Mouse (Mus musculus) hindbrain, embryonic 14.5 days (tissue): ENCODE data around the gene Mex3d. TPM values are rescaled to one million over a fixed set of nuclear protein-coding genes. Genes with fewer than 3 reads are reported as not detected.

Experiments
- ATAC-seq: fragments of 200-750 bp; cut with Nextera tagmentation; 2 replicates; pipeline ENCODE4 v1.8.0; 2017; ENCODE audit warnings: moderate number of reproducible peaks, mild to moderate bottlenecking, moderate TSS enrichment, moderate library complexity; ENCODE audit not compliant: low FRiP score
- DNase-seq: peaks from one replicate; pipeline ENCODE4 v3.0.0-alpha.2; 2015; ENCODE audit warnings: low spot score
- H3K27ac ChIP-seq: fragments of 300-500 bp; sonication (generic); 2 replicates; pipeline ENCODE4 v1.5.1; 2014; ENCODE audit warnings: mild to moderate bottlenecking, moderate library complexity
- H3K27me3 ChIP-seq: fragments of 300-500 bp; sonication (generic); 2 replicates; pipeline ENCODE4 v1.6.1; 2014; ENCODE audit warnings: mild to moderate bottlenecking, low read length, mixed read lengths; ENCODE audit not compliant: control insufficient read depth, insufficient read depth
- H3K36me3 ChIP-seq: fragments of 300-500 bp; sonication (generic); replicated peaks from 2 replicates; pipeline ENCODE4 v1.6.1; 2014; ENCODE audit not compliant: control insufficient read depth, insufficient read depth
- H3K4me1 ChIP-seq: fragments of 300-500 bp; sonication (generic); replicated peaks from 2 replicates; pipeline ENCODE4 v1.6.1; 2014; ENCODE audit warnings: antibody characterized with exemption, low read length, mixed read lengths; ENCODE audit not compliant: control insufficient read depth, insufficient read depth
- H3K4me2 ChIP-seq: fragments of 300-500 bp; sonication (generic); replicated peaks from 2 replicates; pipeline ENCODE4 v1.6.1; 2014; ENCODE audit warnings: mild to moderate bottlenecking, moderate library complexity
- H3K4me3 ChIP-seq: fragments of 300-500 bp; sonication (generic); replicated peaks from 2 replicates; pipeline ENCODE4 v1.5.1; 2014; ENCODE audit warnings: mild to moderate bottlenecking, low read length
- H3K9ac ChIP-seq: fragments of 300-500 bp; sonication (generic); 2 replicates; pipeline ENCODE4 v1.6.1; 2014
- H3K9me3 ChIP-seq: fragments of 300-500 bp; sonication (generic); 2 replicates; pipeline ENCODE4 v1.6.1; 2016; ENCODE audit warnings: low read length; ENCODE audit not compliant: control insufficient read depth
- WGBS: fragments of 180-500 bp; shearing (Covaris S2); extraction: QIAGEN DNeasy Blood & Tissue Kit; methylation state at CpG from one replicate; pipeline ENCODE4 v1.1.7; 2014; 5-methylcytosine and 5-hydroxymethylcytosine counted together
- polyA plus RNA-seq: library from polyadenylated mRNA; unstranded; fragments of >200 nt; fragmentation: Nextera tagmentation; extraction: Ambion mirVana; gene quantifications from 2 replicates; pipeline ENCODE4 v1.2.1, GENCODE M21; 2014

Gene Mex3d
- 12.3 and 13.3 TPM in 2 replicates for polyA plus RNA-seq

DNA sequence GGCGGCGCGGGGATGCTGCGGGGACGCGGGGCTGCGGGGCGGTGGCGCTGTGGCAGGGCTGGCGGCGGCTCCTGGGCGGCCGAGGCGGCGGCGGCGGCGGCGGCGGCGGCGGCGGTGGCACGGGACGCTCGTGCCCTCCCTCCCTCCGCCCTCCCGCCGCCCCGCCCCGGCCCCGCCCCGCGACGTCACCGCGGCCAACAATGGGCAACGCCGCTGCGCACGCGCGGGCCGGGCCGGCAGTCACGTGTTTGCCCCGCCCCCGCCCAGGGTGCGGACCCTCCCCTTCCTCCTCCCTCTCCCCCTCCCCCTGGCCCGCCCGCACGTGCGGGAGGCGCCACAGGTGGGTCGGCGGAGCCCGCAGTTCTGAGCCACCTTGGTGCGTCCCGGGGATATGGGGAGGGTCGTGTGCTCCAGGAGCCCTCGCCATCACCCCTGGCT is at the start of gene Mex3d:
Gene Mex3d (minus strand): TSS at position 138 of the 438 bp plus-strand sequence.
- H3K36me3 ChIP-seq, result peaks cover 47% of the 10 kb centered on the region

DNA sequence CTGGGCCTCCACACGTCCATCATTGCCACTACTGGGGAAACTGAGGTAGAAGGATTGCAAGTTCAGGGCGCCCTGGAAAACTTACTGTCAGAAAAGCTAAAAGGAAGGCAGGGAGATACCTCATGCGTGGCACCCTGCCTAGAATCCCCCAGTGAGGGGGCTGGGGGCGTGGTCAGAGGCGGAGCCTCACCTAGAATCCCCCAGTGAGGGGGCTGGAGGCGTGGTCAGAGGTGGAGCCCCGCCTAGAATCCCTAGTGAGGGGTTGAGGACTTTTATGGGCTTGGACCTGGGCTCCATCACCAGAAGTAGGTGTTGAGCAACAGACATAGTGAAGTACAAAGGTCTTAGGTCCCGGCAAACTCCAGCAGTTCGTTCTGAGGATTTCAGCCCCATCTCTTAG is 48.8 kb upstream of the Mex3d start:
- 11% methylated on average over 9 of the region's 9 CpGs for WGBS
- no peaks in the 10 kb centered on the region for H3K9me3 ChIP-seq
- no peak overlapping the region for H3K27ac ChIP-seq
- peaks cover 15% of the 10 kb centered on the region for H3K4me1 ChIP-seq
- ATAC-seq (no peak), DNase-seq (no peak)
- no peaks in the 10 kb centered on the region for H3K27me3 ChIP-seq
- H3K9ac ChIP-seq, result no peak overlapping the region
- no peak overlapping the region for H3K4me2 ChIP-seq
- no peaks in the 10 kb centered on the region for H3K36me3 ChIP-seq
- H3K4me3 ChIP-seq, result no peak overlapping the region

More for the DNA sequence above, at the start of gene Mex3d:
- H3K27ac ChIP-seq, result peak within 1 kb of the TSS; percentile 98
- DNase-seq, result peak; percentile 93
- peak within 1 kb of the TSS; percentile 96 for H3K4me2 ChIP-seq
- peaks cover 31% of the 10 kb centered on the region for H3K4me1 ChIP-seq
- no peaks in the 10 kb centered on the region for H3K27me3 ChIP-seq
- peak within 1 kb of the TSS; percentile 98 for H3K4me3 ChIP-seq
- ATAC-seq, result peak; percentile 21
- WGBS, result under 1% methylated on average over 35 of the region's 61 CpGs
- H3K9me3 ChIP-seq, result no peaks in the 10 kb centered on the region
- H3K9ac ChIP-seq, result peak within 1 kb of the TSS; percentile 99

DNA sequence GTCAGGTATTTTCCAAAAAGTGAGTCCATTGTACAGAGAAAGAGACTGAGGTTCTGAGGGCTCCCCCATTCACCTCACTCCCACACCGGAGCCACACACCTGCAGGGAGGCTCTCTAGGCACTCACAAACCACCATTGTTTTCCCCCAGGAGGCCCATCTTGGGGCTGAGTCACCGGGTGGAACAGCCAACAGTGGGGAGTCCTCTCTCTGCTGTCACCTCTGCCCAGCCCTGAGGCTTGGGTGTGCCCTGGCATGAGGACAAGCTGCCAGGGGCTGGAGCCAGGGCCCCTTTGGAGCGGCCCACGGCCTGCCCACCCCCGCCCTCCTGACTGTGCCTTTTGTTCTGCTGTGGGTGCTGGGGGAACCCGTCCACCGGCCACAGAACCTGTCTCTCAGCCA is 48.3 kb upstream of the Mex3d start:
- Histone ChIP-seq H3K27me3 (no peaks in the 10 kb centered on the region), H3K27ac (no peak overlapping the region), H3K9me3 (no peaks in the 10 kb centered on the region), H3K4me2 (no peak overlapping the region), H3K4me1 (peaks cover 20% of the 10 kb centered on the region), H3K36me3 (peaks cover 4% of the 10 kb centered on the region; the same call in 1 of the 2 replicates), H3K9ac (0 out of 2 replicates have a peak overlapping the region, but pooled peaks have one; percentile 16), H3K4me3 (no peak overlapping the region)
- DNase-seq, result no peak
- ATAC-seq, result no peak
- WGBS, result 35% methylated on average over 7 of the region's 7 CpGs

DNA sequence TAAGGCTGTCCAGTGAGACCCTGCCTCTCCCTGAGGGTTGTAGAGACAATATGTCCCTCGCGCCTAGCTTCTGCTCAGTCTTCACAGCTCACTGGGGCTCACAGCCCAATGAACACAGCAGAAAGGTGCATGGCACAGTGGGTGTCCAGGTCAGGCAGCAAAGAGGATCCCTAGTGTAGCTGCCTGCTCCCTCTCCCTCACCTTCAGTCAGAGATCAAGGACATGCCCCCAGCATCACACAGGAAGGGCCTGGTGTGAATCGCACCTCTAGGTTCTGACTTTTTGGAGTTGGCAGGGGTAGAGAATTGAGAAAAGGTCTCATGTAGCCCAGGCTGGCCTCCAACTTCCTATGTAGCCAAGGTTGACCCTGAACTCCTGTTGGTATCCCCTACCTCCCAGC is 47.4 kb upstream of the Mex3d start:
- Histone ChIP-seq H3K4me3 (no peak overlapping the region), H3K4me2 (no peak overlapping the region), H3K9ac (no peak overlapping the region), H3K27ac (no peak overlapping the region), H3K4me1 (peaks cover 21% of the 10 kb centered on the region), H3K9me3 (no peaks in the 10 kb centered on the region), H3K27me3 (no peaks in the 10 kb centered on the region), H3K36me3 (peaks cover 13% of the 10 kb centered on the region)
- DNase-seq, result no peak
- 87% methylated on average over 3 of the region's 3 CpGs for WGBS
- ATAC-seq, result no peak

DNA sequence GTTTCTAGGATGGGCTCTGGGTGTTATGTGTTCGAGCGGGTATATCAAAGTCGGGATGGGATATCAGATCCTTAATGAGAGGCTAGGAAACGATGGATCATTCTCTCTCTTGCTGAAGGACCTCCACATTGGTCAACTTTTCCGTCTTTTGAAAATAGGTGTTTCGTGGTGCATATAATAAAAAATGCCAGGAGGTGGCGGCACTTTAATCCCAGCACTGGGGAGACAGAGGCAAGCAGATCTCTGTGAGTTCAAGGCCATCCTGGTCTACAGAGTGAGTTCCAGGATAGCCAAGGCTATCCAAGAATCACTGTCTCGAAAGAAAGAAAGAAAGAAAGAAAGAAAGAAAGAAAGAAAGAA is 46.8 kb upstream of the Mex3d start:
- peak; percentile 1; the same call in 1 of the 2 replicates for ATAC-seq

DNA sequence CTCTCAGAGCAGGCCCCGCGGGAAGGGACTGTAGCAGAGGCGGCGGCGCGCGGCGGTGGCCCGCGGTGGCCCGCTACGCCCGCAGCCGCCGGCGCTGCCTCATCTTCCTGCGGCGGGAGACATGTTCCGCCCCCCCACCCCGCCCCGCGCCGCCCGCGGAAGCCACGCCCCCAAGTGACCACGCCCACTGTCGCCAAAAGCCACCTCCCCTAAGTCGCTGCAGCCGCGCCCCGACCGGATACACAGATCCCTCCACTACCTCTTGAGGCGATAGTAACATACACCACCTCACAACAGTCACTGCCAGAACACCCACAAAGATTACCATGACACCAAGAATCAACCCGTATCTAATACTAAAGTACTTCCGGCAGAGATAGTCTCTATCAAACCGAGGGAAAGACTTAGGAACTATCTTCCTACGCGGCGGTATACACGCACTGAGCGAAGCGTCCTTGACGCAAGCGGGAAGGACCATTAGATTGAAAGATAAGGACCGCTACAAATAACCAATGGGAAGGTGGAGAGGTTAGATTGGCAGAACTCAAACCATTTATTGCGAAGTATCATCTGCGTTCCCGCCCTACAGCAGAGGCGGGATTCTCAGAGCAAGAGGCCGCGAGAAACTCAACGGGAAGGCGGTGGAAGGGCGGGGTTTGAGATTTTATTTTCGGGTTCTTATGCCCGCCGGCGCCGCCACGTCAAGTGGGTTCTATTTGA is 46.2 kb upstream of the Mex3d start, which contains the start of gene Tcf3:
Gene Tcf3 (minus strand): TSS at position 135 of the 720 bp plus-strand sequence.
- peaks cover 21% of the 10 kb centered on the region for H3K4me1 ChIP-seq
- DNase-seq (peak; percentile 98), ATAC-seq (peak; percentile 95)
- peak within 1 kb of the TSS; percentile 92 for H3K9ac ChIP-seq
- no peaks in the 10 kb centered on the region for H3K27me3 ChIP-seq
- peak within 1 kb of the TSS; percentile 93 for H3K27ac ChIP-seq
- under 1% methylated on average over 43 of the region's 61 CpGs for WGBS
- peaks cover 24% of the 10 kb centered on the region for H3K36me3 ChIP-seq
- no peaks in the 10 kb centered on the region for H3K9me3 ChIP-seq
- H3K4me3 ChIP-seq, result peak within 1 kb of the TSS; percentile 92
- peak within 1 kb of the TSS; percentile 62 for H3K4me2 ChIP-seq

More for the DNA sequence above, 46.8 kb upstream of the Mex3d start:
- Histone ChIP-seq H3K36me3 (peaks cover 19% of the 10 kb centered on the region), H3K4me2 (no peak overlapping the region; the same call in 1 of the 2 replicates), H3K4me3 (no peak overlapping the region), H3K4me1 (peaks cover 21% of the 10 kb centered on the region), H3K27ac (no peak overlapping the region), H3K27me3 (no peaks in the 10 kb centered on the region), H3K9ac (no peak overlapping the region), H3K9me3 (no peaks in the 10 kb centered on the region)
- WGBS, result 11% methylated on average over 8 of the region's 8 CpGs
- DNase-seq, result no peak

DNA sequence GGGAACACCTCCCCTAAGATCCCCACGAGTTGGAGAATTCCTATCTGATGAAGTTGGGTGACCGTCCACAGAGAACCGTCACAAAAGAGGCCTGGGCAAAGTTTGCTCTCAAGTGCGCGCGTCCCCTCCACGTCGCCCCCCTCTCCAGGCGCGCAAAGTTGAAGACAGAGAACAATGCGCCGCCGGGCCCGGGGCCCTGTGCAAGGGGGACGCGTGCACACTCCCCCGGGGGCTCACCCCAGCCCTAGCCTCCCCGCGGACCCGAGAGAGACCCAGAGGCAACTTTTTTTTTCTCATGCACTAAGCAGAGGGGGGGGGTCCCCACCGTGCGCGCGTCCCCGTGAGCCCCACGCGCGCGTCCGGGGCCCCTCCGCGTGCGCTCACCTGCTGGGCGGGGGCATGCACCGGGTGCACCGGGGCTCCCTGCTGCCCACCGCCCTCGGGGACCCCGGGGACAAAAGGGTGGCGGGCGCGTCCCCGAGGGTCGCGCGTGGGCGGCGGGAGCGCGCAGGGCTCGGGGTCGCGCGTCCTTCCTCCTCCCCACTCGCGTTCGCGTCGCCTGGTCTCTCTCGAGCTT is 45.6 kb upstream of the Mex3d start:
- no peak for ATAC-seq
- peak overlapping the region; percentile 62 for H3K4me2 ChIP-seq
- WGBS, result 2% methylated on average over 50 of the region's 60 CpGs

DNA sequence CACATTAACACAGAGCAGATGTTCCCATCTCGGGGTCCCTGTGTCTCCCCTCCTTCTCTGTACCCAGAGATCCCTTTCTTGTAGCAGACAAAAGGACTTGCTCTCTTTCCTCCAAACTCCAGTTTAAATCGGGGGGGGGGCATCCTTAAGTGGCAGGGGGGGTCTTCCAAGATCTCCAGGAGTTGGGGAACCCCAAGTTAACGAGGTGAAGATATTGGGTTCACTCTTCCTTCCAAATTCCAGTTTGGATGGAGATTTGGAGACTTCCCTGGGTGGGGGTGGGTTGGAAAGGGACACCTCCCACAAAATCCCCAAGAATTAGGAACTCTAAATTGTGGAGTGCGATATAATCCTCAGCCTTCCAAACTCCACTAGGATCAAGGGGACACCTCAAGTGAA is 44.9 kb upstream of the Mex3d start:
- WGBS, result 2% methylated on average over 4 of the region's 4 CpGs
- DNase-seq, result no peak

More for the DNA sequence above, 45.6 kb upstream of the Mex3d start:
- Histone ChIP-seq H3K4me1 (peaks cover 21% of the 10 kb centered on the region), H3K36me3 (peaks cover 31% of the 10 kb centered on the region), H3K27ac (peak overlapping the region; percentile 93), H3K9me3 (no peaks in the 10 kb centered on the region), H3K9ac (peak overlapping the region; percentile 92), H3K4me3 (peak overlapping the region; percentile 92), H3K27me3 (no peaks in the 10 kb centered on the region)
- DNase-seq, result no peak

DNA sequence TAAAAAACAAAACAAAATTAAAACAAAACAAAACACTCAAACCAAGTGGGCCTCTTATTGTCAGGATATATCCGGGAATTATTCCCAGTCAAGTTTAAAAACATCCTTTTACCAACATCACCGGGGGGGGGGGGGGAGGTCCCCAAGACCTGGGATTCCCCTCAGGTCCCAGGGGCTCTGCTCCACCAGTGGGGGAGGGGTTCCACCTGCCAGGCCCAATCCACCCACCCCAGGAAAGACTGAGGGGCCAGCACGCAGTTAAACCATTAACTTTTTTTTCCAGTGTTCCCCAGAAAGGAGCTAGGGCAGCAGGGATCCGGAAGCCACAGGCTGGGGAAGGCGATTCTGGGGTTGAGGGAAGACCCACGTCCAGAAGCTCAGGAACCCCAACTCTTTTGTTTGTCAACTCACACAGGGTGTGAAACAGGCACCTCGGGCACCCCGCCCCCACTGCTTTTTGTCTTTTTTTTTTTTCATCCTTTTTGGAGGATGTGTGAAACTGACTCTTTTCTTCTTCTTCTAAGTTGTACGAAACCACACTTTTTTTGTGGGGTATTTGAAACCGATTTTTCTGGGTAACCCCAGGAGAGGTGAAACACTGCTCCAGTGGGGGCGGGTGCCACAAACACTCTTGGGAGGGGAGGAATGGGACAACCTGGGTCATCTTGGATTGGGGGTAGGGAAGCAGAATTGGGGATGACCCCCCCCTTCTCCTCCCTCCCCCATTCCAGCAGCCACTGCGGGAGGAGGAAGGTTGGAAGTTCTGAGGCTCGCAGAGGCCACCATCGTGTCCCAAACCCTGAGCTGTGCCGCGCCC is 44.3 kb upstream of the Mex3d start:
- no peaks in the 10 kb centered on the region for H3K9me3 ChIP-seq
- no peaks in the 10 kb centered on the region for H3K27me3 ChIP-seq
- DNase-seq (no peak), ATAC-seq (no peak)
- H3K4me3 ChIP-seq, result peak overlapping the region; percentile 92
- H3K9ac ChIP-seq, result peak overlapping the region; percentile 92
- peak overlapping the region; percentile 62 for H3K4me2 ChIP-seq
- H3K4me1 ChIP-seq, result peaks cover 21% of the 10 kb centered on the region
- 21% methylated on average over 15 of the region's 16 CpGs for WGBS
- peak overlapping the region; percentile 53 for H3K27ac ChIP-seq
- peaks cover 43% of the 10 kb centered on the region for H3K36me3 ChIP-seq

More for the DNA sequence above, 44.9 kb upstream of the Mex3d start:
- peak overlapping the region; percentile 92 for H3K4me3 ChIP-seq
- peaks cover 21% of the 10 kb centered on the region for H3K4me1 ChIP-seq
- peak overlapping the region; percentile 62 for H3K4me2 ChIP-seq
- peak overlapping the region; percentile 53; the same call in 1 of the 2 replicates for H3K27ac ChIP-seq
- no peak for ATAC-seq
- peak overlapping the region; percentile 92 for H3K9ac ChIP-seq
- H3K9me3 ChIP-seq, result no peaks in the 10 kb centered on the region
- no peaks in the 10 kb centered on the region for H3K27me3 ChIP-seq
- peaks cover 37% of the 10 kb centered on the region for H3K36me3 ChIP-seq
